Mouse (Mus musculus): ENCODE data around the gene Col26a1. TPM values are rescaled to one million over a fixed set of nuclear protein-coding genes. Genes with fewer than 3 reads are reported as not detected.

Gene Col26a1
- polyA plus RNA-seq, 1 experiment: 2.0 TPM

DNA sequence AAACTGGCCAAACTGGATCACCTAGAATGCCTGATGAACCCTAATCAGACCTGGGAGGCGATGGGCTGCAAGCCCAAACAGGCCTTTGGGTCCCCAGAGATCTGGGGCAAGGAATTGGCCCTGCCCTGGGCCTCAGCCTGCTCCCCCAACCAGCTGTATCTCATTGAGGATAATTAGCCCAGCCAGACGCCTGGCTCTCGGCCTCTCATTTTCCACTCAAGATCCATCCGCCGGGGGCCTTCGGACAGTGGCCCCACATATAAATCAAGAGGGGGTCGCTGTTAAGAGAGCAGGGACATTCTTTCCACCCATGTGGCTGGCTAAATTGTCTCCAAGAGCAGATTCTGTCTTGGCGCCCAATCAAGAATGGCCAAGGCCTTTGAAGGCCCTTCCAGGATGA, 178.9 kb downstream of the Col26a1 start:
- DNase-seq: no peak

DNA sequence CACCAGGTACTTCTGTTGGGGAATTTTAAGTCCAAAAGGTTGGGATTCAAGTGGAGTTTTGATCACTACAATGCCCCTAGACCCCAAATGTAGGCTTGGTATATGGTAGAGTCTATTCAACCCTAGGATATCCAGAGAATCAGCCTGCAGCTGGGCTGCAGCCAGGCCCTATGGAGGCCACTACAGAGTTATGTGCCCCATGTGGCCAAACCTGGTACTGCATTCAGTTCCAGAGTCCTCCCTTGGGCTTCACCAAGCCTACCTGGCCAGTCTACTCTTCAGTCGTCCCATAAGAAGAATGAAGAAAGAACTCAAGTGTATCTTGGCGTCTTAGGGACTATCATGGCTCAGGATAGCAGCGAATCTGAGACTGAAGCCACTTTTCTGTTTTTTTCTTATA, 179.3 kb downstream of the Col26a1 start:
- no peak overlapping the region for H3K4me3 ChIP-seq (replicated peaks; ENCODE audit: extremely low read depth, low read depth, low read length)
- WGBS: 30% methylated on average over 3 of the region's 3 CpGs
- H3K4me1 ChIP-seq (ENCODE audit: control insufficient read depth, insufficient read depth, low read length): peaks cover 2% of the 10 kb centered on the region; the same call in 1 of the 2 replicates
- peak; percentile 83 for DNase-seq
- TF ChIP-seq POLR2A (IDR thresholded peaks at IDR 0.05; ENCODE audit: borderline replicate concordance, extremely low read depth, low read depth, low read length) (no peak), CTCF (IDR thresholded peaks at IDR 0.05; ENCODE audit: insufficient read depth, low read length) (peak; percentile 78)

More for the DNA sequence above, 178.9 kb downstream of the Col26a1 start:
- no peak overlapping the region for H3K4me3 ChIP-seq (replicated peaks; ENCODE audit: extremely low read depth, low read depth, low read length)
- peaks cover 2% of the 10 kb centered on the region; the same call in 1 of the 2 replicates for H3K4me1 ChIP-seq (ENCODE audit: control insufficient read depth, insufficient read depth, low read length)
- TF ChIP-seq POLR2A (IDR thresholded peaks at IDR 0.05; ENCODE audit: borderline replicate concordance, extremely low read depth, low read depth, low read length) (no peak), CTCF (IDR thresholded peaks at IDR 0.05; ENCODE audit: insufficient read depth, low read length) (no peak)
- 86% methylated on average over 8 of the region's 8 CpGs for WGBS

DNA sequence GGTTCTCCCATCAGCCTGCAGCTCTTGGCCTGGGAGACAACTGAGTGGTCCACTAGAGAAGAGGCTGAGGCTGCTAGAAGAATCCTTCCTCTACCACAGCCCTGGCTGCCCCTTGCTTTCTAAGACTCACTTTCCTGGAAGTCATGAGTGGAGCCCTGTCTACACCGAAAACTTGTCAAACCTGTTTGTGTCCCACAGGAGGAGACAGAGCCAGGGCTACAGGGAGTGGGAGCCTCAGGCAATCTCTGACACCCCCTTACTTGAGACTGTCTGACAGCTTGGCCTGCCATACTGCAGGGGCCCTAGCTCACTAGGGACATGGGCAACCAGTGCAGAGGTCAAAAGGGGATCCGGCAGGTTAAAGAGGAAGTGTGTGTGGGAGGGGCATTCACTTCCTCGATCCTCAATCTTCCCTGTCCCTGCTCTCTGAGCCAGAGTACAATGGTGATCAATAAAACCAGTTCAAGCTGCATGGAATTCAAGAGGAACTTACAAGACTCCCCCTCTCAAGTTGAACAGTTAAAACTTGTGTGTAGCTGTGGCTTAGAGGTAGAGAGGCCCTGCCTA, 180.8 kb downstream of the Col26a1 start:
- peak; percentile 20 for DNase-seq
- H3K4me3 ChIP-seq (replicated peaks; ENCODE audit: extremely low read depth, low read depth, low read length): no peak overlapping the region
- peaks cover 2% of the 10 kb centered on the region; the same call in 1 of the 2 replicates for H3K4me1 ChIP-seq (ENCODE audit: control insufficient read depth, insufficient read depth, low read length)
- WGBS: 39% methylated on average over 3 of the region's 3 CpGs
- TF ChIP-seq CTCF (IDR thresholded peaks at IDR 0.05; ENCODE audit: insufficient read depth, low read length) (no peak), POLR2A (IDR thresholded peaks at IDR 0.05; ENCODE audit: borderline replicate concordance, extremely low read depth, low read depth, low read length) (no peak)

DNA sequence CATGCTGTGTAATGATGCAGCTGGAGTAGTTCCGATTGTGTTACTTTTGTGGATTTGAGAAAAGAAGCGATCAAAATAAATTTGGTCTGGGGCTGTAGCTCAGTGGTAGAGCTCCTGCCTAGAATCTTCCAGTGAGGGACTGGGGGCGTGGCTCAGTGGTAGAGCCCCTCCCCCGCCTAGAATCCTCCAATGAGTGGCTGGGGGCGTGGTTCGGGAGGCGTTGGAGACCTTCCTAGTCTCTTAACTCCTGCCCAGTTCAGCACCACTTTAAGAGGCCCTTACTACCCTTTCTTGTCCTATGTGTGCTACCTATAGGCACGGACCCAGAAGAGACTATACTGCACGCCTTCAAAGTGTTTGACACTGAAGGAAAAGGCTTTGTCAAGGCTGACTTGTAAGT, 185.4 kb downstream of the Col26a1 start:
- H3K4me3 ChIP-seq (replicated peaks; ENCODE audit: extremely low read depth, low read depth, low read length): no peak overlapping the region
- peaks cover 2% of the 10 kb centered on the region; the same call in 1 of the 2 replicates for H3K4me1 ChIP-seq (ENCODE audit: control insufficient read depth, insufficient read depth, low read length)
- WGBS: 74% methylated on average over 9 of the region's 9 CpGs
- TF ChIP-seq POLR2A (IDR thresholded peaks at IDR 0.05; ENCODE audit: borderline replicate concordance, extremely low read depth, low read depth, low read length) (no peak), CTCF (IDR thresholded peaks at IDR 0.05; ENCODE audit: insufficient read depth, low read length) (no peak)
- DNase-seq: no peak

DNA sequence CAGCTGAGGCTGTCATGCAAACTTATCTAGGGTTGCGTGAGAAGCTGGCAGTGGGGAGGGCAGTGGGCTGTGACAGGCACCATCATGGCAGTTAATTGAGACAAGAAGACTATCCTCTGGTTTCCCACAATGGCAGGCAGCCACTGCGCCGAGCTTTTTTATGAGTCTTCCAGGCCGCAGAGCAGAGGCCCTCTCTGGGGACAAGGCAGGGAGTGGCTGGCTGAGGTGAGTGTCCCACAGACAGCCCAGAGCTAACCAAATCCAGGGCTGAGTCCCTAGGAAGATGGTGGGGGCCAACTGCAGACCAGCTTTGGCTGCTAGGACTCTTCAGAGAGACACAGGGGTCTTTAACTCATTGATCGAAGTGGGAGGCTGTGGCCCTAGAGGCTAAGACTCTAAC, 186.5 kb downstream of the Col26a1 start:
- H3K4me1 ChIP-seq (ENCODE audit: control insufficient read depth, insufficient read depth, low read length): no peaks in the 10 kb centered on the region
- no peak overlapping the region for H3K4me3 ChIP-seq (replicated peaks; ENCODE audit: extremely low read depth, low read depth, low read length)
- WGBS: 80% methylated on average over 5 of the region's 5 CpGs
- no peak for DNase-seq
- TF ChIP-seq CTCF (IDR thresholded peaks at IDR 0.05; ENCODE audit: insufficient read depth, low read length) (no peak), POLR2A (IDR thresholded peaks at IDR 0.05; ENCODE audit: borderline replicate concordance, extremely low read depth, low read depth, low read length) (no peak)

DNA sequence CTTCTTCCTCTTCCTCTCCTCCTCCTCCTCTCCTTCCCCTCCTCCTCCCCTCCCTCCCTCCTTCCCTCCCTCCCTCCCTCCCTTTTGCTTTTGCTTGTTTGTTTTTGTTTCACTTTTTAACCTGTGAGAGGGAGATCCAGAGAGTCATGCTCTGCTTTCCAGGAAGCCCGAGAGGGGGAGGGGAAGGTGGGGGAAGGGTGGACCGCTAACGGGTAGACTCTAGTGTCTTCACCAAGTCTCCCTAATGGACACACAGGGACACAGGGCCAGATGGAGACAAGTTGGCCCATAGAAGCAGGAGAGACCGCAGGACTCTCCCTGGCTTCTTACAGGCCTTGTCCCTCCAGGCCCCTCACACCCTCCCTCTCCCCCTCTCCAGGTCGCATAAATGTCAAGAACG, 188.0 kb downstream of the Col26a1 start:
- H3K4me3 ChIP-seq (replicated peaks; ENCODE audit: extremely low read depth, low read depth, low read length): no peak overlapping the region
- TF ChIP-seq POLR2A (IDR thresholded peaks at IDR 0.05; ENCODE audit: borderline replicate concordance, extremely low read depth, low read depth, low read length): no peak
- TF ChIP-seq CTCF (IDR thresholded peaks at IDR 0.05; ENCODE audit: insufficient read depth, low read length): no peak
- DNase-seq: no peak
- no peaks in the 10 kb centered on the region for H3K4me1 ChIP-seq (ENCODE audit: control insufficient read depth, insufficient read depth, low read length)
- WGBS: 50% methylated on average over 6 of the region's 6 CpGs

GRCm38 (mm10) chr5:136693418-136693817, 189.6 kb downstream of the Col26a1 start:
- Histone ChIP-seq H3K4me3 (replicated peaks; ENCODE audit: extremely low read depth, low read depth, low read length) (no peak overlapping the region), H3K4me1 (ENCODE audit: control insufficient read depth, insufficient read depth, low read length) (no peaks in the 10 kb centered on the region)
- 55% methylated on average over 7 of the region's 7 CpGs for WGBS
- no peak for DNase-seq
- TF ChIP-seq CTCF (IDR thresholded peaks at IDR 0.05; ENCODE audit: insufficient read depth, low read length): no peak
- TF ChIP-seq POLR2A (IDR thresholded peaks at IDR 0.05; ENCODE audit: borderline replicate concordance, extremely low read depth, low read depth, low read length): no peak

DNA sequence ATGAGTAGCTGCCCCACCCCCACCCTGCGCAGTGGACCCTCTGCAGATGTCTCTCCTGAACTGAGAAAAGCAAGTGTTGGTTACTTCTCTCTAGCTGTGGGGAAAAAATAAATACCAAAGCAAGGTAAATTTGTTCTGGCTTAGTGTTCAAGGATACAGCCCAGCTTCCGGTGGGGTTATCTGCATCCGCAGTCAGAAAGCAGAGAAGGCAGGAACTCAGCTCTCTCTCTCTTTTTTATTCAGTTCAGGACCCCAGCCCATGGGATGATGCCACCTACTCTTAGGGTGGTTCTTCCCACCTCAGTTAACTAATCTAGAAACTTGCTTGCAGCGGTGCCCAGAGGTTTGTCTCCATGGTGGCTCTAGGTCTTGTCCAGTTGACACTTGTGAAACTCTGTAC, 190.2 kb downstream of the Col26a1 start, which contains the start of gene Myl10:
TSS of gene Myl10 (plus strand) at position 363 of the 400 bp plus-strand sequence.
- no peak for TF ChIP-seq CTCF (IDR thresholded peaks at IDR 0.05; ENCODE audit: insufficient read depth, low read length)
- no peak for TF ChIP-seq POLR2A (IDR thresholded peaks at IDR 0.05; ENCODE audit: borderline replicate concordance, extremely low read depth, low read depth, low read length)

More for the DNA sequence above, 190.2 kb downstream of the Col26a1 start, which contains the start of gene Myl10:
- no peak for DNase-seq
- Histone ChIP-seq H3K4me1 (ENCODE audit: control insufficient read depth, insufficient read depth, low read length) (no peaks in the 10 kb centered on the region), H3K4me3 (replicated peaks; ENCODE audit: extremely low read depth, low read depth, low read length) (no peak within 1 kb of the TSS)
- WGBS: 69% methylated on average over 4 of the region's 4 CpGs

Other genes with a start within 250 kb of the Col26a1 start
- not detected in 2 replicates for gene Myl10, start 190.1 kb downstream of the Col26a1 start, polyA plus RNA-seq (2012; rRNA removed)
- gene Ift22, start 24.9 kb upstream of the Col26a1 start, polyA plus RNA-seq (2012; rRNA removed): 10.8 and 13.4 TPM in 2 replicates
- 203 and 217 TPM in 2 replicates for gene Fis1, start 70.1 kb upstream of the Col26a1 start, polyA plus RNA-seq (2012; rRNA removed)
- 20.6 and 27.6 TPM in 2 replicates for gene Cldn15, start 83.4 kb upstream of the Col26a1 start, polyA plus RNA-seq (2012; rRNA removed)
- gene Plod3, start 103.8 kb upstream of the Col26a1 start, polyA plus RNA-seq (2012; rRNA removed): 84.8 and 85.6 TPM in 2 replicates
- 70.3 and 82.0 TPM in 2 replicates for gene Znhit1, start 104.8 kb upstream of the Col26a1 start, polyA plus RNA-seq (2012; rRNA removed)
- gene Vgf, start 143.2 kb upstream of the Col26a1 start, polyA plus RNA-seq (2012; rRNA removed): 0.03 TPM in 1 of 2 replicates, not detected in the other
- 29.0 and 32.0 TPM in 2 replicates for gene Ap1s1, start 162.9 kb upstream of the Col26a1 start, polyA plus RNA-seq (2012; rRNA removed)
- 19.8 and 22.0 TPM in 2 replicates for gene Serpine1, start 189.1 kb upstream of the Col26a1 start, polyA plus RNA-seq (2012; rRNA removed)
- gene Trim56, start 233.0 kb upstream of the Col26a1 start, polyA plus RNA-seq (2012; rRNA removed): 24.4 and 26.8 TPM in 2 replicates